Mouse (Mus musculus): ENCODE measurements around the gene Cfap52. TPM values are rescaled to one million over a fixed set of nuclear protein-coding genes. Genes with fewer than 3 reads are reported as not detected.

Cfap52 gene
- polyA plus RNA-seq, 1 experiment from 2014 or later = 6.4 TPM

GRCm38 (mm10) chr11:67921091-67921826 lies 44.2 kb downstream of the Cfap52 start:
- peak overlapping the region; percentile 48; the same call in 1 of the 2 replicates for H3K27ac ChIP-seq (ENCODE audit: low read depth, low read length)
- H3K27me3 ChIP-seq (replicated peaks; ENCODE audit: control insufficient read depth, insufficient read depth, low read length) = peaks cover 18% of the 10 kb centered on the region
- peak overlapping the region; percentile 100 for H3K4me2 ChIP-seq (ENCODE audit: low read length)
- 3% methylated on average over 47 of the region's 47 CpGs for WGBS
- peak overlapping the region; percentile 72 for H3K4me3 ChIP-seq (ENCODE audit: low read length)
- peak overlapping the region; percentile 77 for H3K9ac ChIP-seq (ENCODE audit: low read depth, low read length)
- peak; percentile 30; the same call in 1 of the 2 replicates for ATAC-seq
- no peaks in the 10 kb centered on the region for H3K9me3 ChIP-seq (ENCODE audit: control insufficient read depth, low read length)
- no peaks in the 10 kb centered on the region for H3K36me3 ChIP-seq (ENCODE audit: control insufficient read depth, insufficient read depth, low read length)
- H3K4me1 ChIP-seq (ENCODE audit: control insufficient read depth, insufficient read depth, low read depth, low read length) = peaks cover 6% of the 10 kb centered on the region

- Histone ChIP-seq H3K9me3 (ENCODE audit: control insufficient read depth, low read length) (no peaks in the 10 kb centered on the region), H3K36me3 (ENCODE audit: control insufficient read depth, insufficient read depth, low read length) (no peaks in the 10 kb centered on the region), H3K4me2 (ENCODE audit: low read length) (no peak overlapping the region), H3K27me3 (replicated peaks; ENCODE audit: control insufficient read depth, insufficient read depth, low read length) (peaks cover 18% of the 10 kb centered on the region), H3K4me1 (ENCODE audit: control insufficient read depth, insufficient read depth, low read depth, low read length) (peaks cover 6% of the 10 kb centered on the region), H3K27ac (ENCODE audit: low read depth, low read length) (no peak overlapping the region), H3K4me3 (ENCODE audit: low read length) (no peak overlapping the region), H3K9ac (ENCODE audit: low read depth, low read length) (no peak overlapping the region)
- 49% methylated on average over 9 of the region's 9 CpGs for WGBS
- no peak for ATAC-seq
These were observed 45.1 kb downstream of the Cfap52 start for GRCm38 (mm10) chr11:67920226-67920960.

GRCm38 (mm10) chr11:67919593-67919992 lies 45.9 kb downstream of the Cfap52 start:
- no peak for ATAC-seq
- WGBS = 77% methylated on average over 5 of the region's 5 CpGs
- H3K9ac ChIP-seq (ENCODE audit: low read depth, low read length) = no peak overlapping the region
- H3K27me3 ChIP-seq (replicated peaks; ENCODE audit: control insufficient read depth, insufficient read depth, low read length) = peaks cover 18% of the 10 kb centered on the region
- no peak overlapping the region for H3K27ac ChIP-seq (ENCODE audit: low read depth, low read length)
- H3K4me2 ChIP-seq (ENCODE audit: low read length) = no peak overlapping the region
- H3K4me1 ChIP-seq (ENCODE audit: control insufficient read depth, insufficient read depth, low read depth, low read length) = peaks cover 6% of the 10 kb centered on the region
- H3K36me3 ChIP-seq (ENCODE audit: control insufficient read depth, insufficient read depth, low read length) = no peaks in the 10 kb centered on the region
- no peaks in the 10 kb centered on the region for H3K9me3 ChIP-seq (ENCODE audit: control insufficient read depth, low read length)
- no peak overlapping the region for H3K4me3 ChIP-seq (ENCODE audit: low read length)

GRCm38 (mm10) chr11:67917126-67917525 lies 48.3 kb downstream of the Cfap52 start:
- 80% methylated on average over 3 of the region's 3 CpGs for WGBS
- H3K27me3 ChIP-seq (replicated peaks; ENCODE audit: control insufficient read depth, insufficient read depth, low read length) = peaks cover 18% of the 10 kb centered on the region
- no peak overlapping the region for H3K4me3 ChIP-seq (ENCODE audit: low read length)
- H3K9me3 ChIP-seq (ENCODE audit: control insufficient read depth, low read length) = no peaks in the 10 kb centered on the region
- no peak overlapping the region for H3K9ac ChIP-seq (ENCODE audit: low read depth, low read length)
- ATAC-seq = no peak
- no peak overlapping the region for H3K27ac ChIP-seq (ENCODE audit: low read depth, low read length)
- peaks cover 6% of the 10 kb centered on the region for H3K4me1 ChIP-seq (ENCODE audit: control insufficient read depth, insufficient read depth, low read depth, low read length)
- no peak overlapping the region for H3K4me2 ChIP-seq (ENCODE audit: low read length)
- H3K36me3 ChIP-seq (ENCODE audit: control insufficient read depth, insufficient read depth, low read length) = no peaks in the 10 kb centered on the region

GRCm38 (mm10) chr11:67911074-67911473 lies 54.4 kb downstream of the Cfap52 start:
- no peak for ATAC-seq
- Histone ChIP-seq H3K27me3 (replicated peaks; ENCODE audit: control insufficient read depth, insufficient read depth, low read length) (no peaks in the 10 kb centered on the region), H3K36me3 (ENCODE audit: control insufficient read depth, insufficient read depth, low read length) (no peaks in the 10 kb centered on the region), H3K27ac (ENCODE audit: low read depth, low read length) (no peak overlapping the region), H3K9ac (ENCODE audit: low read depth, low read length) (no peak overlapping the region), H3K4me3 (ENCODE audit: low read length) (no peak overlapping the region), H3K4me2 (ENCODE audit: low read length) (no peak overlapping the region), H3K4me1 (ENCODE audit: control insufficient read depth, insufficient read depth, low read depth, low read length) (no peaks in the 10 kb centered on the region), H3K9me3 (ENCODE audit: control insufficient read depth, low read length) (no peaks in the 10 kb centered on the region)
- 92% methylated on average over 5 of the region's 5 CpGs for WGBS

- Histone ChIP-seq H3K4me2 (ENCODE audit: low read length) (no peak overlapping the region), H3K9ac (ENCODE audit: low read depth, low read length) (no peak overlapping the region), H3K36me3 (ENCODE audit: control insufficient read depth, insufficient read depth, low read length) (no peaks in the 10 kb centered on the region), H3K4me1 (ENCODE audit: control insufficient read depth, insufficient read depth, low read depth, low read length) (no peaks in the 10 kb centered on the region), H3K27ac (ENCODE audit: low read depth, low read length) (no peak overlapping the region), H3K9me3 (ENCODE audit: control insufficient read depth, low read length) (no peaks in the 10 kb centered on the region), H3K4me3 (ENCODE audit: low read length) (no peak overlapping the region), H3K27me3 (replicated peaks; ENCODE audit: control insufficient read depth, insufficient read depth, low read length) (no peaks in the 10 kb centered on the region)
- WGBS = 91% methylated on average over 4 of the region's 4 CpGs
- ATAC-seq = no peak
These were observed 61.7 kb downstream of the Cfap52 start for GRCm38 (mm10) chr11:67903756-67904155.

- Histone ChIP-seq H3K4me3 (ENCODE audit: low read length) (no peak overlapping the region), H3K27ac (ENCODE audit: low read depth, low read length) (no peak overlapping the region)
- WGBS = 46% methylated on average over 8 of the region's 8 CpGs
These were observed 68.3 kb downstream of the Cfap52 start for GRCm38 (mm10) chr11:67897064-67897560.

GRCm38 (mm10) chr11:67895641-67896040 lies 69.8 kb downstream of the Cfap52 start:
- Histone ChIP-seq H3K36me3 (ENCODE audit: control insufficient read depth, insufficient read depth, low read length) (no peaks in the 10 kb centered on the region), H3K9ac (ENCODE audit: low read depth, low read length) (no peak overlapping the region), H3K4me1 (ENCODE audit: control insufficient read depth, insufficient read depth, low read depth, low read length) (no peaks in the 10 kb centered on the region; the same call in 1 of the 2 replicates), H3K9me3 (ENCODE audit: control insufficient read depth, low read length) (no peaks in the 10 kb centered on the region), H3K27ac (ENCODE audit: low read depth, low read length) (no peak overlapping the region), H3K4me3 (ENCODE audit: low read length) (no peak overlapping the region), H3K27me3 (replicated peaks; ENCODE audit: control insufficient read depth, insufficient read depth, low read length) (no peaks in the 10 kb centered on the region), H3K4me2 (ENCODE audit: low read length) (no peak overlapping the region)
- 44% methylated on average over 7 of the region's 7 CpGs for WGBS
- 0 out of 2 replicates have a peak, but pooled peaks have one; percentile 52 for ATAC-seq

More at GRCm38 (mm10) chr11:67897064-67897560, 68.3 kb downstream of the Cfap52 start:
- Histone ChIP-seq H3K36me3 (ENCODE audit: control insufficient read depth, insufficient read depth, low read length) (no peaks in the 10 kb centered on the region), H3K9ac (ENCODE audit: low read depth, low read length) (no peak overlapping the region), H3K27me3 (replicated peaks; ENCODE audit: control insufficient read depth, insufficient read depth, low read length) (no peaks in the 10 kb centered on the region), H3K4me1 (ENCODE audit: control insufficient read depth, insufficient read depth, low read depth, low read length) (no peaks in the 10 kb centered on the region; the same call in 1 of the 2 replicates), H3K4me2 (ENCODE audit: low read length) (no peak overlapping the region), H3K9me3 (ENCODE audit: control insufficient read depth, low read length) (no peaks in the 10 kb centered on the region)
- ATAC-seq = peak; percentile 58

GRCm38 (mm10) chr11:67888521-67888920 lies 76.9 kb downstream of the Cfap52 start:
- Histone ChIP-seq H3K9ac (ENCODE audit: low read depth, low read length) (no peak overlapping the region), H3K9me3 (ENCODE audit: control insufficient read depth, low read length) (no peaks in the 10 kb centered on the region), H3K27me3 (replicated peaks; ENCODE audit: control insufficient read depth, insufficient read depth, low read length) (no peaks in the 10 kb centered on the region), H3K4me2 (ENCODE audit: low read length) (no peak overlapping the region), H3K27ac (ENCODE audit: low read depth, low read length) (no peak overlapping the region), H3K36me3 (ENCODE audit: control insufficient read depth, insufficient read depth, low read length) (no peaks in the 10 kb centered on the region), H3K4me3 (ENCODE audit: low read length) (no peak overlapping the region), H3K4me1 (ENCODE audit: control insufficient read depth, insufficient read depth, low read depth, low read length) (no peaks in the 10 kb centered on the region)
- ATAC-seq = no peak
- WGBS = 83% methylated on average over 5 of the region's 5 CpGs

Measured in hindbrain, embryonic 16.5 days (tissue).